Mouse (Mus musculus) MN1 (cell line): ENCODE results near the gene Wwtr1.

Source experiments
- DNase-seq: peaks from one replicate; pipeline ENCODE4 v3.0.0-alpha.2; 2016; ENCODE audit warnings: low spot score

Gene Wwtr1

DNA sequence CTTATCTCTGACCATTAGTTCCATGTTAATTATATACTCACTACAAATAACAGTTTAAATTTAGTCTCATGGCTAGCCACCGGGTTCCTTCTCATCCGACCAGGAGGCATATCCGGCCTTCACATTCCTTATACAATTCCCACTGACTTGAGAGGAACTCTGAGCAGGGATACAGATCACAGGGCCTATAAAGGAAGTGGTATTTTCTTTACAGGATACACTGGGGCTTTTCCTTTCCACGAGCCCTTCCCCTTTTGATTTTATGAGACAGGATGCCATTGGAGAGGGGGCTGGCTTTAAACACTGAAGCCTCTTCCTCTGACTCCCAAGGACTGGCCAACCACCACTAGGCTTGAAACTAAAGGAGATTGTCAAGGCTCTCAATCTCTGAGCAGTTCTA is 59.6 kb downstream of the Wwtr1 start:
- no peak for DNase-seq

DNA sequence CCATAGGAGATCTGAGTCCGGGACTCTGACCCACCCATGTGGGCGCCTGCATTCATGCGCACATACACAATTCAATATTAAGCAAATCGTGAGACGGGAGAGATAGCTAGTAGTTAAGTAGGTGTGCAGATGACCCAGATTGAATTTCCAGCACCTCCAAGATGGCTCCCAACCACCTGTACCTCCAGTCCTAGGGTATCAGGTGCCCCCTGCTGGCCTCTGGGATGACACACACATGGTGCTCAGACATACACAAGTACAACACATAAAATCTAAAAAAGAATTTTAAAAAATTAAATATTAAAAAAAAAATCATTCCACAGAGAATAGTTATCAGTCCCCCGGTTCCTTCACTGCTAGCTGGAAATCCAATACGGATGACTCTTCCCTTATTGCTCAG is 60.7 kb downstream of the Wwtr1 start:
- no peak for DNase-seq

DNA sequence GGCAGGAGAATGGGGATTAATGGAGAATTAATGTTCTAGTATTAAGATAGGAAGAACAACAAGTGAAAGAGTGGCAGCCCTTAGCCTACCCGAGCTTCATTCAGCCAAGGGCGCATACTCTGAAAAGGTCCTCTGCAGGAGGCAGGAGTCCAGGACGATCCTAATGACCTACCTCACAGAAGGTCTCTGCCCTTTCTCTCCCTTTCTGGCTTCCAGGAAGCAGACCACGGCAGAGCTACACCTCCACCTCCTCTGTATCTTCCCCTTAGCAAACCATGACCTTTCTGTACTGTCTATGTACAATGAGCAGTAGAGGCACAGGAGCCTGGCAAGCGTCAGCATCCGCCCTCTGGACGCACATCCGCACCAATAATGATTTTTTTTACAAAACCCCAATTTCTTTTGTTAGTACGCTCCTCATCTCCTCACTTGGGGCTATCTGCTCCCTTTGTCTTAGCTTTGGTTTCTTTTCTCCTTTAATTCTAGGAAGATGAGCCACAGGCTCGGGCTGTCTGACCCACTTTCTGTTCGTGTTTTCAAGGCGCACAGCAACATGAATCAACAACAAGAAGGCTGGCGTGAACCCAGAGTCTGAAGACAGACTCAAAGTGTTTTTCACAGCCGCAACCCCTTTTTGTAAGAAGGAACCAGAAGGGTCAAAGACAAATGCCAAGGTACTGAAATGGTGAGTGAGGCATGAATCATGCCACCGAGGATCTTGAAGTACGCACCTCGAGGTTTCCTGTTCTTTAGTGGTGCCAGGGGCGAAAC is 63.7 kb downstream of the Wwtr1 start:
- no peak for DNase-seq

DNA sequence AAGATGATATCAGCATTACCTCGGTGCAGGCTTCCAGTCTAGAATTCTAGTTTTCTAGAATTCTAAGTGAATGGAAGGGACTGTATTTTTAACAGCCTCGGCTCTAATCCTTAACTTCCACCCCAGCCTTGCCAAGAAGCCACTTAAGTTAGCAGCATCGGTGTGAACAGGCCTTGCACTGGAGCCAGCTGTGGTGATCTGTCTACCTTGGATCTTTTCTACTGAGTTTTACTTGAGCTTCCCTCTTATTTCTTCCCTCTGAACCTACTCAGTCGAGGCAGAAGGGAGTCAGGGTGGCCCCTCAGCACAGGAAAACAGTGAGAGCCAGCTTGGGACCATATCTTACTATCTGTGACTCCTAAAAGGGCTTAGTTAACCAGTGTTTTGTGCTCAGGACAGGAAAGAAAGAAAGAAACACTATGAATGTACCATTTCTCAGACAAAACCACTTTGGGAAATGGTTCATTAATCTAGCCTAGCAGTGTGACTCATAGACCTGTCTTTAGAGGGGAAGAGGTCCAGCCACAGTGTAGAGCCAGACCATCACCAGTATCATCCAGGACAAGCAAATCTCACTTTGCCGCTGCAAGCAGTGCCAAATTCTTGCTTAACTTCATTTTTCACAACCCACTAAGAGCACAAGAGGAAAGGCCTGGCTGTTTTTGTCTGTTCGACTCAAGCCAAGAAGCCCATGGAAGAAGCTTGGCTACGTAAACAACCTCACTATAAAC is 65.6 kb downstream of the Wwtr1 start:
- DNase-seq: no peak

DNA sequence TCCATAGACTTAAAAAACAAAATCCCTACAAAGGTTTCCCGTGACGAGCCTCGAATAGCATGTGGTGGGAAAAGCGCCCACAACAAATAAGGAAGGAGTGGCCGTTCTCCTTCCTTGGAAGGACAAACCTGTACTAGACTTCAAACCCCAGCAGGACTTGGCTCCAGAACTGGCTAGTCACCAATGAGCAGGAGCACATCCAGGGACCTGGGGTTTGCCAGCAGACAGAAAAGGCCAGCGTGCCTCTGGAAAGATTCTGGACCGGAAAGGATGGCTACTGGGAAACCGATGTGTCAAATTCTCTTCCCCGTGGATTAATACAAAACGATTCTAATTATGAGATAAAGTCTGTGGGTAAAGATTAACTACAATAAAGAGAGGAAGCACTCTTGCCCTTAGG is 69.7 kb downstream of the Wwtr1 start:
- no peak for DNase-seq

DNA sequence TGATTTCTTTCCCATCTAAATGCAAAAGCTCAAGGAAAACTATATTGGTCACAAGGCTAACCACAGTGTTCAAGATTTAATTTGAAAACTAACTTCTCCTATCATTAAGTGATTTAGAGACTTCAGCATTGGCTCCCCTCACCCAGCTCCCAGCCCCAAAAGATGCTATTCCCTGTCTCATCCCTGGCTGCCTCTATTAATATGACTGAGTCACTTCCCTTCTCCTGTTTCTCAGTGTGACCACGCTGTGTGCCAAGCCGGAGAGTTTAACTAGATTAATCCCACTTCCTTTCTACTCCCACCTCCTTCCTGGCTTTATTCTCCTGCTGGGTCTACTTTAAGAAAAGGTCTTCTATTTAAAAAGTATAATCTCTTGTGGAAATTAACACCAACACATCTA is 71.0 kb downstream of the Wwtr1 start:
- no peak for DNase-seq

DNA sequence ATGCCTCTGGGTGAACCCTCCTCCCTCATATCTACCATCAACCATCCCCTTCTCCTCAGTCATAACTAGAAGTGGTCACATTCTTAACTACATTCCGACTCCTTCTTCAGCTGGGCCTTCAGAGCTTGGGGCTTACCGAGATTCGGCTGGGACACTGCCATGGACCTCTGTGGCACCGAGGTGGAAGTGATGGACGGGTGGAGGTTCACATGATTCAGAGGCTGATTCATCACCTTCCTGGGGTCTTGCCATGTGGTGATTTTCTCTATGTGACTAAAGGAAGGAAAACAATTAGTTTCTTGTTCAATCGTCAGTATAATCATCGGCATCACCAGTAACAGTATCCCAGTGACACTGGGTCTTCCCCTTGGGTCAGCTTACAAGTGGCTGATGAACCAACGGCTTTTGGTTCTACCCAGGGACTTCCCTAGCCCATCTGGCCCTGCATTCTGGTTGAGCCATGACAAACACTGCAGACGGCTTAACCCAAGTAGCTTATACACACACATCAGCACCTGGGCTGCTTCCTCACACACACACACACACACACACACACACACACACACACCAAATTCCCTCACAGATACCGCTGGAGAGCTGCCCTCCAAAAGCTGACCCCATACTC is 74.0 kb downstream of the Wwtr1 start:
- no peak for DNase-seq

DNA sequence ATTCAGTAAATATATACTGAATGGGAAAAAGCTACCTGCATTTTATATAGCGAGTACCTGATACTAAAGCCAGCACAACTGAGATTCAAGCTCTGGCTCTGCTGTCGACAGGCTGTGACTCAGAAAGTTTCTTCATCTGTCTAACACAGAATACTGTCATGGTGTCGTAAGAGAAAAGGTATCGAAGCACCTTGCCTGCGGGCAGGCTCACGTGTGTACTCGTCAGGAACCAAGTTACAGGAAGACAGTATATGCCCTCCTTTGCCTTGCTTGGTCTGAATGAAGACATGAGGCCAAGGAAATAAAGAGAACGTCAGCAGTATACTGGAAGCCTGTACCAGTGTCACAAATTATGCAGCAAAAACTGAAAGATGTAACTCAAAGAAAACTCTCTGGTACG is 74.9 kb downstream of the Wwtr1 start:
- DNase-seq: no peak

DNA sequence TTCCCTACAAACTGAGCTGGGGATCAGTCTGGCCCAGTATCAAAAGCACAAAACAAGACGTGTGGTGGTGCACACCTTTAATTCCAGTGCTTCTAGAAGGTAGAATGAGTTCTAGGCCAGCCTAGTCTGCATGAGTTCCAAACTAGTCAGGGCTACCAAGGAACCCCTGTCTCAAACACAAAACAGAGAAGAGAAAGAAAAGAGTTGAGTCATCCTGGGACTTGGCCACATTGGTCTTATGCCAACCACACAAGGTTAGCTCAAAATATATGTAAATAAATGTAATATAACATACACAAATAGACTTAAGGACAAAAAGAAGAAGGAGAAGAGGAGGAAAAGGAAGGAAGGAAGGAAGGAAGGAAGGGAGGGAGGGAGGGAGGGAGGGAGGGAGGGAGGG is 77.9 kb downstream of the Wwtr1 start:
- DNase-seq: no peak

DNA sequence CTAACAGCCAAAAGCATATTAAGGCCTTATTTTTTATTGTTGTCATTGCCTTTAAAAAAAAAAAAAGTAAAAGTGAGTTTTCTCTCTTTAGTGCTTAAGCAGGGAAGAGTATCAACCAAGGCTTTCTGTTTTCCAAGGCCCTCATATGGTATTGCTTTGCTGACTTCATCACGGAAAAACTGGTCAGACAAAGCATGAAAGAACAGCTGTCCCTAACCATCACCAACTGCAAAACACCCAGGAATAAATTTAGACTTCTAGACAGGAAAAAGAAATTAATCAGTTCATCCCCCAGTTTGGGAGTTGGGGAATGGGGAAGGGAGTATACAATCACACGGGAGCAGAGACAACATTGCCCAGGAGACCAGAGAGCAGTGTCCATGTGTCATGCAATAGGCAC is 79.3 kb downstream of the Wwtr1 start:
- DNase-seq: no peak

DNA sequence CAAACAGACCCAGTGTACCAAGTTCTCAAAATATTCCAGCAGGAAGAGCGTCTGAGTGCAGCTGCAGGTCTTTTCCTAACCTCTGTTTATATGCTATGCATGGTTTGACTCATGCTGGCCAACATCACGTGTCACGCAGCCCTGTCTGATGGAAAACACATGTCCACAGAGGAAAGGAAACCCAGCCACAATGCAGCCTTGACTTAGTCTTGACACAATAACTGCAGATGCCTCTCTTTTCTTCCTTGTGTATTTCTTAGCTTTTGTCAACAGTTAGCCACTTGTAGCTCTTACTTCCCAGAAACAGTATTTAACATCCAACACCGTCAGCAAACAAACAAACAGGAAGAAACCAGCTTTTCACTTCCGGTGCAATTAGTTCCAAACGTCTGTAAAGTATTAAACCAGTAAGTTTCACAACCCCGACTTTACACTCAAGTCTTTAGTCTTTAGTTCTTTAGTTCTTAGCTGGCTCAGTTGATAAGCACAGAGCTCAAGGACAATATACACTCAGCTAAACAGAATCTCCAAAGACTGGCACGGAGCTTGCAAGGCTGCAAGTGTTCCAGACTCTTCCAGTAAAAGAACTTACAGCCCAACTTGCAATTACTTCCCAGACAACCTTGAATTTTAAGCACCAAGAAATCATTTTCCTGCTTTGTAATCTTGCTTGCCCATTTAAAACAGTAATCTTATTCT is 88.1 kb downstream of the Wwtr1 start:
- no peak for DNase-seq

DNA sequence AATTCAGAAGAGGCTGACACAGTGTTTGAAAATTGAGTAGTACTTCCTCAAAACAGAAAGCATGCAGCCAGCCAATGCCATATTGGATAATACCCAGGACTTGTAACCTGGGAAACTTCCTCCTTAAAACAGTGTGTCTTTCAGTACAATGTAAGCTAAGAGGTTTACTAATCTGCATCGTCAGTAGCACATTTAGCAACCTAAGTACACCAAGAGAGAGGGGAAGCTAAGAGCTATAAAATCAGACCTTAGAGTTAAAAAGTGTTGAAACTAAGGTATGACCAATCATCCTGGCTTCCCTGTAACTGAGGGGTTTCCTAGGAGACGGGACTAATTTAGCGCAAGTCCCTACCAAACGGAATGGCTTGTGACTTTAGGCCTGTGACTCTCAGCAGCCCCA is 89.6 kb downstream of the Wwtr1 start:
- no peak for DNase-seq

DNA sequence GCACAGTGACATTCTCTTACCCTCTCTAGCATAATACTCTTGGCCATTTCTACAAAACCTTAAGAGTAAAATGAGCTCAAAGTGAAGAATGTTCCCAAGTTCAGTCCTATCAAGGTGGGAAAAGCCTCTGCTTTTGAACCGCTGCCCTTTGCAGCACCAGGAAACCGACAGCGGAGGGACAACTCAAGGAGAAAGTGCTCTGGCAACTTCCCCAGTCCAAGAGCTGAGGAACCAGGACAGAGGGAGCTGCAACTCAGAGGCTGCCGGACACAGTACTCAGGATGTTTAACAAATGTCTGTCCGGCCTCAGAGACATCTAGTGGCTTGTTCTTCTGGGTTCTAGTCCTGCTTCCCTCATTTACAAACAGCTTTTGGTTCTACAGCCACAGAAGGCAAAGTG is 93.7 kb downstream of the Wwtr1 start:
- no peak for DNase-seq

DNA sequence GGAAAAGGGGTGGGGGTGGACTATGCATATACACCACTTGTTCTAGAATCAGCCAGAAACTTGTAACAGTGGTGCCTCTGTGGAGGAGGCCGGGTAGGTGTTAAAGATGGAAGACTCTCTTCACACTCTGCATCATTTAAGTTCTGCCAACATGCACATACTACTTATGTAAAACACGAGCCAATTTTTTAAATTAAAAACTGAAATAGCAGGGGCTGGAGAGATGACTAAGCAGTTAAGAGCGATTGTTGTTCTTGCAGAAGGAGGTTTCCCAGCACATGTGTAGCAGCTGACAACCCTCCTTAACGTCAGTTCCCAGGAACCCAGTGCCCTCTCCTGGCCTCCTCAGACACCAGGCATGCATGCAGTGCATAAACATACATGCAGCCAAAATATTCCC is 95.1 kb downstream of the Wwtr1 start:
- DNase-seq: no peak

DNA sequence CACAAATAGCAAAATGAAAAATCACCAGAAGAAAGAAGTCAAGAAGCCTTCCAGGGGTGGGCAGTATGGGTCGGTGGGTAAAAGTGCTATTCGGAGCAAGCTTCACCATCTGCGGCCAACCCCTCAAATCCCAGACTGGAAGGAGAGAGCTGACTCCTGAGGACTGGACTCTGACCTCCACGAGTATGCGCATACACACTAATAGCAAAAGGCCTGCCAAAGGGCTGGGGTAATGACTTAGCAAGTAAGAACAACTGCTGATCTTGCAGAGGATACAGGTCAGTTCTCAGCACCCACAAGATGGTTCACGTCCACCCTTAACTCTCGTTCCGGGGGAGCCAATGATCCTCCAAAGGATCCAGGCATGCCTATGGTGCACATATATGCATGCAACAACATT is 101.3 kb downstream of the Wwtr1 start:
- DNase-seq: no peak

DNA sequence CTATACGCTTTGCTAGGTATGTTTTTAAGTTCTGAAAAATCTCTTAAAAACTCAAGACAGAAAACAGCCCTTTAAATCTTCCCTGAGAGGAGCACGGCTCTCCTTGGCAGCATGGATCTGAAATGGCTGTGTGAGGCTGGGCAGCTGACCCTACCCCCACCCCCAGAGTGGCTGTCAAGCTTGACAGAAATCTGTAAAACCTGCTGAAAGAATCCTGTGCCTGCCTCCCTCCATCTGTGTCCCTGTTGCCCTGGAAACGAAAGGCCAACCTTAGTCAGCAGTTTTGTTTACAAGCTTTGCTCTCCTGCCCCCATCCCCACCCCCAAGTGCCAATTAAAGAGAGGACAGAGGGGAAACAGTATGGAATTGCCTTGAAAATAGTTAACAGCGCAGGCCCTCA is 103.3 kb downstream of the Wwtr1 start:
- no peak for DNase-seq

DNA sequence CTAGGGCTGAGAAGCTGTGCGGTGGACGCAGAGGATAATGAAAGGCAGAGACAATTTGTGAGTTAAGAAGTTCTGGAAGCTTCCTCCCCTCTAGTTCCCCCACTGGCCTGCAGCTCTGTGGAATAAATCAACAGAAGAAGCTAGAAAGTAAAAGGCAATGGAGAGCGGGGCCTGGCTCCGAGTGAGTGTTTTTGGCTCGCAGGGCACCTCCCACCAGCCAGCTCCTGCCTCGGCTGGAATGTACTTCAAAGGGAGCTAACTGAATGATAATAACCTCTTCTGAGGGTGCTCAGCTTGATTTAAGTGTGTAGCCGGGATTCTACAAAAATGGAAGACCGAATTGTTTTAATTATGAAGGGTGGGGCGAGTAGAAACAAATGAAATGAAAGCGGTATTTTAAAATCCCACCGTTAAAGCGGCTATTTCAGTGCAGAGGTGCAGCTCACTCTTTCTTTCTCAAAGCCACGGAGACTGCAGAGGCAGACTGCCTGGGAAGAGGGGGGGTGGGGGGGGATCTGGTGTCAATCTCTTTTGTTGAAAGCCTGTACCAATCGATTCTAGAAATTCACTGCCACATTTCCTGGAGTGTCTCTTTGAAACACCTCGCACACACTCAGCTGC is 104.6 kb downstream of the Wwtr1 start:
- no peak for DNase-seq

DNA sequence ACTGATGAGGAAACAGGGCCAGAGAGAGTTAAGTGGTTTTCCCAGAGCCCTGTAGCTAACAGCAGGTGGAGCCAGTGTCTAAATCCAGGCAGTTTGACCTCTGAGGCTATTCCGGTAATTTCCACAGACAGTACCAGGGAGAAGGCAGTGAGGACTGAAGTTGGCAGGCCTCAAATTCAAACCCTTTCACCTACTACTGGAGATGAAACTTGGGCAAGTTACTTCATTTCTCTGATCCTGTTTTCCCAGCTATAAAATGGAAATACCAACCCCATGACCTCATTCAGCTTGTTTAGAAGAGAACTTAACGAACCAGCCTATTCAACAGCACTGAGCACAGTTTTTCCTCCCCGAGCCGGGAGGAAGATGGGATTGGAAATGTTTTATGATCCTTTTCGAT is 105.4 kb downstream of the Wwtr1 start:
- no peak for DNase-seq

DNA sequence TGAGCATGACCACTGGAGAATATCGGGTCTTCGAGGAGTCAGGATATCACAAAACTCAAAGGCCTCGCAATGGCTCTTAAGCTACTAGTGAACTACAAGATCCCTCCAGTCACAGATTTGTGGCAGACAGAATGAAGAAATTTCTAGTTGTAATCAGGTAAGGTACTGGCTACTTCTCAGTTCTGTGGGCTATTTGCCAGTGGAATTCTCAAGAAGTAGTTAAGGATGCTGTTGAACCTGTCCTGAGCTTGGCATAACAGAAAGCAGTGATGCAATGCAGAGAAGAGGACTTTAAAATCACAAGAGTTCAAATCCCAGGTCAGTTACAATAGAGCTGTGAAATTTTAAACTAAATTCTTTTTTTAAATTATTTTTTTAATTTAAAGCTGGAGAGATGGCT is 106.4 kb downstream of the Wwtr1 start:
- DNase-seq: no peak

DNA sequence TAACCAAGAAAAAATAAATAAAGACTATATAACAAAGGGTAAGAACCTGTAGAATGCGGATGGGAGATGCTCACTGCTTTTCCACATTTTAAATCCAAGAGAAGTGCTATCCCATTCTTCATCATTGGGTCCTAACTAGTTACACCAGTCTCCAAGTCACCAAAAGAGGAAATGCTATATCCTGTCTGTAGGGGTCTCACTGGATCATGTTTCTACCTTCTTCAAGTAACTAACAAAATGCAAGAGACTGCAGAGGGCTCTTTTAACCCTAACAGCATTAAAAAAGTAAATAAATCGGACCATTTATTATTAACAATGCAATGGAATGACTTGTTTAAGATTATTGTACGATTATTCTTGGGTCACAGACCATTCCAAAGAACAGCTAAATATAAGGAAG is 109.4 kb downstream of the Wwtr1 start:
- no peak for DNase-seq

DNA sequence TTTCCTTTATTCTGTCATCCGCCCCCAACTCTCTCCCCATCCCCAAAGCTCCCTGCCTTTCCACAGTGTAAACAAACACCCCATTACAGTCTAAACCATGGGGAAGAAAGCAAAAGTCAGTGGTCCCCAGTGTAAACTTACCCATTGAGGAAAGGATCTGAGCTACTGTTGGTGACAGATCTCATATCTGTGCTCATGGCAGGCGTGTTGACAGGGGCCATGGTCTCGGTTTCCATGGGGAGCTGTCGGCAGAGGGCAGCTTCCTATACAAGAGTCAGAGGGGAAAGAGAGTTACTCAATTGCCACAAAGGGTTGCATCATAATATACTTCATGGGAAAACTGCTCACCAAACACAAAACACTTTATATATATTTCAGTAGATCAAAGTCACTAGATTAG is 112.4 kb downstream of the Wwtr1 start:
- no peak for DNase-seq

DNA sequence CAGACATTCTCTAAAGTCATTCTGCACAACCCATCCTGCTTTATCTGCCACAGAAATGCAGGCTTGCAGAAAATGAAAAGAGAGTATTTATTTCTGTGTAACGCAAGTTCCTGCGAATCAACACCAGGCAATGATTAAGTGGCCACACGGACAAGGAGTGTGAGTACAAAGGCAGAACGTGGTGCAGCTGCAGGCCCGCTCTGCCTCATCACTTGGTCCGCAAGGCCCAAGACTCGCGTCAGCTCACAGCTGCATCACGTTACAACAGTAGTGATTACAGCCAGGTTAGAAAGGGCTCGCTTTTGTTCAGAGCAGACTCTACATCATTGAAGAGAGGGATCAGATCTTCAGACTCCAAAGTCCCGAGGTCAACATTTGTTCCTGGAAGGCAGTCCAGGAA is 117.1 kb downstream of the Wwtr1 start:
- DNase-seq: no peak
